Mouse (Mus musculus) regulatory T cell (primary cell): ENCODE data around the gene Bicra.

Experiments used
- in situ Hi-C: fragments of 300-600 bp; cut with MboI, MseI; formaldehyde crosslinking; loops from one replicate; pipeline ENCODE4 v1.15.1; 2025; ENCODE audit warnings: high pct_unique_total_duplicates

The Bicra gene

DNA sequence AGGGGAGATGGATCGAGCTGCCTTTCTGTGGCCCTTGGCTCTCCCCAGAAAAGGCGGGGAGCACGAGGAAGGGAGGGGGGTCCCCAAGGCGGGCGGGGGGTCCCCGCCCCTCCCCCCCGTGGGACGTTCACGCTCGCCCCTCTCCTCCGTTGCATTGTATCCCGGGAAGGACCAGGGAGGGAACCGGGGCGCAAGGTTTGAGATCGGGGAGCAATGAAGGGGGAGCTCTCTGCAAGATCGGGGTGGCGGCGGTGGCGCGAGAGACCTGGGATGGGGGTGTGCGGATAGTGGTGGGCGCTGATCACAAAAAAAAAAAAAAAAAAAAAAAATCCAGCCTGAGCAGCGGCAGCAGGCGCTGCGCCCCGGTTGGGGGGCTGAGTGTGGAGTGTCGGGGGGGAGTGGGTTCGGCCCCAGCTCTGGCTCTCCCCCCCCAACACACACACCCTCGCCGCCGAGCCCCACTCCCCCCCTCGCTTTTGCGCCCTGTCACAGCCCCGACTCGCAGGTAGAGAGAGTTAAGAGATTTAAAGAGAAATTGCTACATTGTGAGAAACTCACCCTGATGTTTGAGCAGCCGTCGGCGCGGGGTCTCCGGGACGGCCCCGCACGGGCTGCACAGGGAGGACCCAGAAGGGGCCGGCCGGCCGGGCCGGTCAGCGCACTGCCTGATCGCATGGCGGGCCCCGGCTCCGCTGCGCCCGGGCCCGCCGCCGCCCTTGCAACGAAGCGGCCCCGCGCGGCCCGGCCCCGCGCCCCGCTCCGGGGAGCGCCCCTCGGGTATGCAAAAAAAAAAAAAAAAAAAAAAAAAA lies at the start of gene Bicra:
Bicra (minus strand) TSS at position 584 of the 809 bp plus-strand sequence.
- in situ Hi-C loops, result no loop called here

DNA sequence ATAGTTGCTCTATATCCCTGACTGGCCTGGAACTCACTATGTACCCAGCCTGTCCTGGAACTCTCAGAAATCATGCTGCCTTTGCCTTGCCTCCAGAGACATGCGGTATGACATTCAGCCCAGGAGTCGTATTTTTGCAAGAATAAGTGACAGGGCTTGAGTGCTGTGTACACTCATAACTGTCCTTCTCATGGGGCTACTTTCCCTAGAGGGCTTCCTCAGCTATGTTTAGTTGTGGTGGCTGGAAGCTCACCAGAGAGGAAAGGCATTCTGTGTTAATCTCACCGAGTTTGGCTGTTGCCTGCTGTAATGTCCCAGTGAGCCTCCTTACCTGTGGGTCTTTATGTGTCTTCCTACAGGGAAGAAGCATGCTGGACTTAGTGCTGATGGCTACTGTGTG lies 46.9 kb upstream of the Bicra start:
- in situ Hi-C loops, result no loop called here

DNA sequence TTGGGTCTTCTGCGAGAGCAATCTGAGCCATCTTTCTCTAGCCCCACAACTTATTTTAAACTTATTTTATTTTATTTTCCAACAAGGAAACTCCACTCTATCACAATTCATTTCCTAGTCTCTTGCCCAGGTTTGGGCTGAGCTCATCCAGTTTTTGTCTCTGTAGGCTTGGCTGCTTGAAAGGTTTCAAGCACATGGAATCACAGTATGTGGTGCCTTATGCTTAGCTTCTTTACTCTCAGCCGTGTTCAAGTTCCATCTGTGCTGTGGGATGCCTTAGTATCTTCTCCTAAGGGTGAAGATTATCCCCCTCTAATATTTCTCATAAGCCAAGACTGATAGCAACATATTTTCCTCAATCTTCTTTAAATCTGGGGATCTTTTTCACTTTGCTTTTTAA lies 39.9 kb upstream of the Bicra start:
- in situ Hi-C loops, result no loop called here

DNA sequence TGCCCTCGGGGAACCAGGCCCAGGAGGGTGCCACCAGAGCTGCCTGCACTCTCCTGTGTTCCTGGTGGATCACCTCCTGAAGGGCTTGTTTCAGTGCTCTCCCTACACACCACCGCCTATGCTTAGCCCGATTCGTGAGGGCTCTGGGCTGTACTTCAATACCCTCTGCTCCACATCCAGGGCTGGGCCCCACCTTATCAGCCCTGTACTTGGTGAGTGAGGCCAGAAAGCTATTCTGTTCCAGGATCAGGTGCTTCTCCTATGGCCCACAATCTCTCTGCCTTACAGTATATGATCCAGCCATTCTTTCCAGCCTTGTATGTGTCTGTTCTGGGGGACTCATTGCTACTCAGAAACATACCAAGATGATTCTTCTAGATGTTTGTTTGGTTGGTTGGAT lies 35.6 kb upstream of the Bicra start:
- in situ Hi-C loops, result no loop called here

DNA sequence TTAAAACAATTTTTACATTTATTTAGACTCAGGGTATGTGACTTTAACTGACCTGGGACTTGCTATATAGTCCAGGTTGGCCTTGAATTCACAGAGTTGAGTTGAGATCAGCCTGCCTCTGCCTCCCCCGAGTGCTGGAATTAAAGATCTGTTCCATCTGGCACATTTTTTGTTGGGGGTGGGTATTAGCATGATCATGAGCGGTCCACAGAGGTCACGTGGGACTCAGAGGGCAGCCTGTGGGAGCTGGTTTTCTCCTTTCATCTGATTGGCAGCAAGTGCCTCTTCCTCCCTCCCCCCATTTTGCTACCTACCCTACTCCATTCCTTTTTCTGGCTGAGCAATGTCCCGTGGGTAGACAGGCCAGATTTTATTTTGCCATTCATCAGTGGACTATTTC lies 32.9 kb upstream of the Bicra start:
- in situ Hi-C loops, result no loop called here

DNA sequence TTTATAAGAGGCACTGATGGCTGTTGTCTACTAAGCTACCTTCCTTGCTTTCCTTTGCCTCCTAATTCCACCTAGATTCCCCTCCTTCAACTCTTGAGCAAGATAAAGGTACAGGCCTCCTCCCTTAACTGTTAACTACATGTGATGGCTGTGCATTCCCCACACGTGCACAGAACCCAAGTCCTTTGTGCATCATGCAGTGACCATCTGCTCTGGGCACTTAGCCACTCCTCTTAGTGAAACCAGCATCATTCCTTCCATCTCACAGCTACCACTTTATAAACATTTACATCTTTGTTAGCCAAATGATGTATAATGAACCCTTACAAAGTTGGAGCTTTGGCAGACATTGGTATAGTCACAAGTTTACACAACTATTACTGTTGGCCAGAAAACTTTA lies 32.2 kb upstream of the Bicra start:
- in situ Hi-C loops, result no loop called here

DNA sequence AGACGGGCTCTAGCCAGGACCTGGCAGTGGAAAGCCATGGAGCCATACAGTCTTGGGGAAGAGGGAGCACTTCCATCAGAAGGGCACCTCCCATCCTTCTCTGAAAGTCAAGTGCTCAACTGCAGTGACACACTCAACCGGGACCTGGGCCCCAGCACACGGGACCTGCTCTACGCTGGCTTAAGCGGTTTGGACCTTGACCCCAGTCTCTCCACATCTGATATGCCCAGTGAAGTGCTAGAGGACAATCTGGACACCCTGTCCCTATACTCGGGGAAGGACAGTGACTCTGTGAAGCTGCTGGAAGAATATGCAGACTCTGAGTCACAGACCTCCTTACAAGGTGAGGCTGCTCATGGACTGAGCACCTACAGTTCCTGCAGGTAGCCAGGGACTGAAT lies 24.2 kb upstream of the Bicra start:
- in situ Hi-C loops, result no loop called here

DNA sequence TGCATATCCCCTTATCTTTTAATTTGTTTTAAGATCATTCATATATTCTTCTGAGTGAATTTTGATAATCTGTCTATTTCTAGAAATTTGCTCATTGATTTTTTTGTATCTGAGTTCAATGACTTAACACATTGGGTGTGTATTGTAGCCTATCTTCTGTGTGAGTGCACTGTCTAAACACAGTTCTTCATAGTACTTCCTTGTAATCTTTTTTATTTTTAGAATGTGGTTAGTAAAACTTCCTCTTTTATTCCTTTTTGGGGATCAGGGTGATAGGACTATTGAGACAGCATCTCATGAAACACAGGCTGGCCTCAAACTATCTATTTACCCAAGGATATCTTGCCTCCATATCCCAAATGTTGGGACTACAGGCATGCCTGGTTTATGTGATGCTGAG lies 23.1 kb upstream of the Bicra start:
- in situ Hi-C loops, result no loop called here

DNA sequence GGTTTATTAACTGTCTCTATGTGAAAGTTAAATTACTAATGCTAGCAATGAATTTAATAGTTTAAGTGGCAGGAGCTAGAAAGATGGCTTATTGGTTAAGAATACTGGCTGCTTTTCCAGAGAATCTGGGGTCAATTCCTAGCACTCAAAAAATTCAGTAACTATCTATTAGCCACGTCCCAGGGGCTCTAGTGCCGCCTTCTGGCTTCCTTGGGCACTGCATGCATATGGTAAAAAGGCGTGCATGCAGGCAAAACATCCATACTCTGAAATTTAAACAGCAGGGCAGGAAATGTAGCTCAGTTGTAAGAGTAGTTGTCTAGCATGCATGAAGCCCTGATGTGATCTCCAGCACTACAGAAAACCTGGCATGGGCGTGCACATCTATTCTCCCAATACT lies 15.8 kb upstream of the Bicra start:
- in situ Hi-C loops, result loop anchor here (5.0 kb wide), 1 partner anchor 81 kb away; no protein-coding TSS in a partner anchor

DNA sequence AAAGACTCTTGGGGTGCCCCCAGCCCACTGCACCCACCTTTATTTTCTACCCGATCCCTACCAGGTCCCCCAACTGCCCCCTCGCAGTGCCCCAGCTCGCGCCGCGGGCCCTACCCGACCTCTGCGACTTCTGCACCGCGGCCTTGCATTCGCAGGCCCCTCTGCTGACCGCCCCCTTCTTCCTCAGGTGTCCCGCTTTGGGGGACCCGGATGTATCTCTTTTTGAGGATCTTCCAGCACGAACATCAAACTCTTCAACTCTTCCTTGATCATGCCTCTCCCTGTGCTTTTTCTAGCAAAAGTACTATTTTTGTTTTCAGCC lies 14.3 kb upstream of the Bicra start:
- in situ Hi-C loops, result loop anchor here (5.0 kb wide), 1 partner anchor 80 kb away; no protein-coding TSS in a partner anchor

DNA sequence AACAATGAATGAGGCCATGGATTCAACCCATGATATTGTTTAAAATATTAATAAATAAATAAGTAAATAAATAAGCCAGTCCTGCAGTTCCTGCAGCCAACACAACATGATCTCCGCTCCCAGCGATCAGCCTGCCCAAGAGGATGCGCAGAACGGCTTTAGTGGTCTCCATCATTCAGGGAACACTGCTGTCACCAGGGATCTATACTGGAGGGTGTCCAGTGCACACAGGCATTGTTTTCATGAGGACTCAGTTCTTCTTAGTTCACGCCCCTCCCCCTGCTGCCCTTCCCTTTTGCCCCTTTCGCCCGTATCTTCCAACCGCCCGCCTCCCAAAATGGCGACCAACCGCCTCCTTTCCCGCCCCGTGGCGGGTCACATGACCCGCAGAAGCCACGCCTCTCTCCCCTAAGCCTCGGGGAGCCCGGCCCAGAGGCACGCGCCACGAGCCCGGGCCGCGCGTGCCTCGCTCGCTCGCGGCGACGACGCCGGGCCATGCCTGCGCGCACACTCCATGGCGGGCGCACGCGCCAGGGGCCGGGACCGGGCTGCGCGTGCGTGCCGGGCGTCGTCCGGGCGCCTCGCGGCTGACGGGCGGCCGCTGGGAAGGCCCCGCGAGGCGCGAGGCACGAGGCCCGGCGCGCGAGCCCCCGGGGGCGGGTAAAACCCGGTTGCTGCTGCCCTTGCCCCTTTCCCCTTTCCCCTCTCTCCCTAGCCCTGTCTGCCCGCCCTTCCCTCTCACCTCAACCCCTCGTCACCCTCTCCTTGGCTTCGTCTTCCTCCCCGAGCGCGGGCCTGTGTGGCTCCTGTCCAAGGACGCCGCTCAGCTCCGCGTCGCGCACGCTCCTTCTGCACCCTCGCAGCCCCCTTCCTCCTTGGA lies 13.7 kb upstream of the Bicra start, which contains the start of gene Zfp541:
Zfp541 (plus strand) TSS at position 596 of the 880 bp plus-strand sequence.
- in situ Hi-C loops, result loop anchor here (5.0 kb wide), 1 partner anchor 79 kb away; no protein-coding TSS in a partner anchor

DNA sequence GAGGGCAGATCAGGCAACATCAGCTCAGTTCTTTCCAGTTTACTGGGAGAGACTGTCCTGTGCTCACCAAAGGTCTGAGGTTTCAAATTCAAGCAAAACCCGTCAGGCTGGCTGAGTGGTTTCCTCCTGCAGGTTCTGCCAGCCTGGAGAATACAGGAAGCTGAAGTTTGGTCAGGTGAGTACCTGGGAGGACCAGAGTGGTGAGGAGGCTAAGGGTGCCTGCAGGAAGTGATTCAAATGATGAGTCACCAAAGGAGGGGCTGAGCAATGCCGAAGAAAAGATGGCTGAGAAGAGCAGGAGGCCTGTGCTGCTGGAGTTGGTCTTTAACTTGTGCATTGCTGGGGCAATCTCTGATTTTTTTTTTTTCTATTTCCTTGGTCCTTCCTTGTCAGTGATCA lies 9.4 kb upstream of the Bicra start:
- in situ Hi-C loops, result no loop called here

DNA sequence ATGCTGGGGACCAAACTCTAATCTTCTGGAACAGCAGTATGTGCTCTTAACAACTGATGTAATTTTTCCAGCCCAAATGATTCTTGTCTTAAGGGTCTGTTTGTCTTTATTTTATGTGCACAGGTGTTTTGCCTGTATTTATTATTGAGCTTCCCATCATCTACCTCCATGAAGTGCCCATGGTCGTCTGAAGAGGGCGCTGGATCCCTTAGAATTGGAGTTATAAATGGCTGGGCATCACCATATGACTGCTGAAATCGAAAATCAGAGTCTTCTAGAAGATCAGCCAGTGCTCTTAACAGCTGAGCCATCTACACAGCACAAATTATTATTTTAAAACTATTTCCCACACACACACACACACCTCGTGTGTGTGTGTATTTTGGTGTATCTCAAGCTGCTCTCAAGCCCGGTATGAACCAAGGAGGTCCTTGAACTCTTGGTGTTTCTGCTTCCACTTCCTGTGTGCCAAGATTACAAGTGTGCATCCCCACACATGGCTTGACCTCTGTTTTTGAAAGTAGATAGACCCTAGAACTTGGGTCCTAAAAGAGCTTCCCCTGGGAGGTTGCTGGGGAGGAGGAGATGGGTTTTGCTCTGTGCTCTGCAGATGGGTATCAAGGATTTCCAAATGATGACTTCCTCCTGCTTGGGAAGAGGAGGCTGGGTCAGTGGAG lies 8.9 kb upstream of the Bicra start:
- in situ Hi-C loops, result no loop called here

DNA sequence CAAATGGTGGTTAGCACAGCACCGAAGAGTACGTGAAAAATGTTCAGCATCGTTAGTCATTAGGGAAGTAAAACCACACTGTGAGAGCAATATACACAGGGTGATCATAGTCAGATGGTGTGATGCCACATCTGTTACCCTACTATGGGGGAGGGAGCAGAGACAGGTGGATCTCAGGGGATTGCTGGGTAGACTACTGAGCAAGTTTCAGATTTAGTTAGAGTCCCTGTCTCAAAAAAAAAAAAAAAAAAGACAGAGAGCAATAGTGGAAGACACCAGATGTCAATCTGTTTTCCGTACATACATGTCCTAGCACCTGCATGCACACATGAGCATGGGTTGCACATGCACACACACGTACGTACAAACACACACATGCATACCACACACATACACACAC lies 7.9 kb upstream of the Bicra start:
- in situ Hi-C loops, result no loop called here

DNA sequence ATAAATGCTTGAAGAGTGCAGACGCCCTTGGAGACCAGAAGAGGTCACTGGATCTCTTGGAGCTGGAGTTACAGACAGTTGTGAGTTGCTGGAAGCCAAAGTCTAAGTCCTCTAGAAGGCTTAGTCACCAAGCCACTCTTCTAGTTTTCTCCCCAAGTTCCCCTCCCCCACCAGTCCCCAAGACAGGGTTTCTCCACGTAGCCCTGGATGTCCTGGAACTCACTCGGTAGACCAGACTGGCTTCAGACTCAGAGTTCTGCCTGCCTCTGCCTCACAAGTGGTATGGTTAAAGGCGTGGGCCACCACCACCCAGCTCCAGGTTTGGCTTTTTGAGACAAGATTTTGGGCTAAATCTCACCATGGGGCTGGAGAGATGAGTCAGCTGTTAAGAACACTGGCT lies 7.2 kb upstream of the Bicra start:
- in situ Hi-C loops, result no loop called here

DNA sequence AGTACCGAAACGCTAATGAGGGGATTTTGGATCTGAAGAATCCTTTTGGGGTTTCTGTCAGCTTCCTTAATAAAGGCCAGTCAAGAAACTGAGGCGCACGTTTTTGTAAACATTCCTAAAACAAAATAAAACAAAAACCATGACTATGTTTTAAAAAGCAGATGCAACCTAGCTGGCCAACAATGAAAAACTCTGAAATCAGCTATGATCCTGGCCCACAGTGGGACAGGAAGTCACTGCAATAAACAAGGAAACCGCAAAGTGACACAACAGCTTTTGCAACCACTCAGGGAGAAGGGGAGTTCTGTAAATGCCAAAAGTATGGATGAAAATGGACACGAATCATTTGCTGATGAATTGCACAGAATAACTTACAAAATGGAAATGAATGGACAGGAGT lies 5.4 kb upstream of the Bicra start:
- in situ Hi-C loops, result no loop called here

DNA sequence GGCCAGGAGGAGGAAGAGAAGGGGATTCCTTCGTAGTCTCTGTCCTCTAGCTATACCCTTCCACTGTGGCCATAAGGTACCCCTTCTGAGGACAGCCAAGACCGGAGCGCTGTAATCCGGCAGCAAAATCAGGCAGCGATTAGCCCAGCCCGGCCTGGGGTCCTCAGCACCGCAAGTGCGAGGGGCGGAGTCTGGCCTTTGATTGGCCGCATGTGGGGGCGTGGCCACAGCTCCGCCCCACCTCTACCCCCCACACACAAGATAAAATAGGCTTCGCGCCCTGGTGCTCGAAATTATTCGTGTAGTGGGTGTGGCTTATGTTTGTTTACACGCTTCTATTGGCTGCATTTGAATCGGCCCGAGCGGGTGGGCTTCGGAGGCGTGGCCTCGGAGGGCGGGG lies 5.0 kb upstream of the Bicra start:
- in situ Hi-C loops, result no loop called here

DNA sequence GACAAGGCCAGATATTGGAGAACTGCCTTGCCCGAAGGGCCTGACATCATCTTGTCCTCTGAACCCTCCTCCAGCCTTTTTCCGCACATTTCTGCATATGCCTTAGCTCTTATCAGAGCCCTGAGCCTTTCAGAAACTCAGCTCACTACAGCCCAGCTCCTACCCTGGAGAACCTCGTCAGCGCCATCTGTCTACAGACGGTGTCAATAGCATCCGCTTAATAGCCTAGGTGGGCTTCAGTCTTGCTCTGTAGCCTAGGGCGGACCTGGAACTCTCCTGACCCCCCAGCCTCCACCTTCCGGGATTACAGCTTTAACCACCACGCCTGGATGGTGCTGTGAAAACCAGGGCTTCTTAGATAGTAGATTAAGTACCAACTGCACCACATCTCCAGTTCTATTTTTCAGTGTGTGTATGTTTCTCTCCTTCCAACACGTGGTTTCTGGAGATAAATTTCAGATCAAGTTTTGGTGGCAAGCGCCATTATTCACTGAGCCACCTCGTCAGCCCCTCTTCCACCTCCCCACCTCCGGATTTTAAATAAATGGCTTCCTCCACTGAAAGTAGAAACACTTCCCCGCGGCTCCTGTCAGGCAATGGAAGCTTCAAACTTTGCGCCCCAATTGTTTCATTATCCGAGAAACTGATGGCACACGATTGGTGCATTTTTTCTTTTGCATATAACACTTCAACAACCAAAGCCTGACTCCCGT lies 4.3 kb upstream of the Bicra start:
- in situ Hi-C loops, result no loop called here

DNA sequence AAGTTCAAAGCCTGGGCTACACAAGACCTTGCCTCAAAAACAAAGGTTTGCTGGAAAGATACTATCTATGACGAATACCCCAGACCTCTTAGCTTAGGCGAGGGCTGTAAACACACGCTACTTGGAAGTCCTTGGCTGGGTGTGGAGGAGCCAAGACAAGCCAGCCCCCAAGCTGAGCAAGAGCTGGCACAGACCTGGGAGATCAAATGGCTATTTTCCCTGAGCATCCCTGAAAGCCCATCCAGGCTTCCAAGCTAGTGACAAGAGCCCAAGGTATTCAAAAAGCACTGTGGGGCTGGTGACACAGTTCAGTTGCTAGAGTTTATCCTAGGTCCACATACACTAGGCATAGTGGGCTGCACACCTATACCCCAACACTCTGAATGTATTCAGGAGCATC lies 2.9 kb upstream of the Bicra start:
- in situ Hi-C loops, result no loop called here

DNA sequence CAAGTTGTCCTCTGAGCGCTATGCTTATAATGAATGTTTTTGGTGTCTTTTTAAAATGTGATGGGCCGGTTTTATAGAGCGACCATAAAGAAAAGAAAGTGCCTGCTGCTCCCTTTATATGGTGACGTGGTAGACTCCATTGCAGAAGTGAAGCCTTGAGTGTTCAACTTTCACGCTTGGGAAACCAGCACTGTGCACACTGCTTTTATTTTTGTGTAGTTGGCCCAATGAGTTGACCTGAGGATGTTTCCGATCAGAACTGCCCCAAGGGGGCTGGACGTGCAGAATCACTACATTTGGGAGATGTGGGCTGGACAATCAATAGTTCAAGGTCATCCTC lies 1.8 kb upstream of the Bicra start:
- in situ Hi-C loops, result no loop called here

DNA sequence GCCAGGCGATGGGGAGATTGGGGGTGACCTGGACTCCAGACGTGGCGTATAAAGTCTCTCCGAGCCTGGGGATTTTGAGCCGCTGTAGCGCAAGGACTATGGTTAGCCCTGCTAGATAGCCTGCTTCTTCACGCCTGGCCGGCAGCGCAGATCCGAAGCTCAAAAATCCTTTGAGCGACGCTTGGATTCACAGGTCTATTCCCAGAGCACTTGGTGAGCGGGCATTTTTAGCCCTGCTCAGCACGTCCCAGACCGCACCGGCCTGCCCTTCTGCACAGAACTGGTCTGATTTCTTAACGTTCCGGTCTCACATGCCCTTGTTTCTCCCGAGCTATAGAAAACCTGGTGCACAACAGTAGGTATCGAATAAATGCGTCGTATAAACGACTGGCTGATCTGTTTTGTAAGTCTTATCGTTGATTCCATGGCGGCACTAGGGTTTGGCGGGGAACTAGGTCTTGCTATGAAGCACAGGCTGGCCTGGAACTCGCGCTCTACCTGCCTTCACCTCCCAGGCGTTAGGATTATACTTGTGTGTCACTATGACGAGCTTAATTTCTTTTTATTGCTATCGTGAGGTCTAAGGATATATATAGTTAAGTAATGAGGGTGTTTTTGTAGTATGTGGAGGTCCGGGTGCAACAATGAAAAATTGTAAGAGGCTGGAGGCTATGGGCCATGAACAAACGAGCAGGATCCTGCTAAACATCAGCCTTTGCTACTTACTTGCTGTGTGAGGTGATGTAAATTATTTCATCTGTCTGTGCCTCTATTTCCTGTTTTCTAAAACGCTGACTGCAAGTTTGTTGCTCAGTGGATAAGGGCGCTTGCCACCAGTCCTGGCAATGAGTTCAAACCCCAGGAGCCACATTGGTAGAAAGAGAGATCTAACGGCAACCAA lies 1.2 kb upstream of the Bicra start:
- in situ Hi-C loops, result no loop called here
